Mouse (Mus musculus) lung, embryonic 15.5 days (tissue): ENCODE measurements at regions not wholly inside any gene's neighbourhood (a gene's known extent, or its start where the extent isn't known, plus 50 kb on each side); places are given as distances from the start of the nearest gene placed in this dataset.

ENCODE experiments used
- ATAC-seq: fragments of 200-750 bp; cut with Nextera tagmentation; 2 replicates; pipeline ENCODE4 v1.8.0; 2017; ENCODE audit warnings: moderate number of reproducible peaks, borderline replicate concordance; ENCODE audit not compliant: low FRiP score, low TSS enrichment; ENCODE audit errors: extremely low read depth
- H3K27ac ChIP-seq: fragments of 300-500 bp; sonication (generic); 2 replicates; pipeline ENCODE4 v1.5.1; 2015; ENCODE audit warnings: moderate library complexity, mild to moderate bottlenecking, inconsistent platforms
- H3K27me3 ChIP-seq: fragments of 300-500 bp; sonication (generic); 2 replicates; pipeline ENCODE4 v1.6.1; 2015; ENCODE audit warnings: inconsistent platforms
- H3K36me3 ChIP-seq: fragments of 300-500 bp; sonication (generic); 2 replicates; pipeline ENCODE4 v1.6.1; 2015; ENCODE audit warnings: inconsistent platforms
- H3K4me1 ChIP-seq: fragments of 300-500 bp; sonication (generic); 2 replicates; pipeline ENCODE4 v1.6.1; 2015; ENCODE audit warnings: inconsistent platforms
- H3K4me2 ChIP-seq: fragments of 300-500 bp; sonication (generic); 2 replicates; pipeline ENCODE4 v1.6.1; 2015; ENCODE audit warnings: inconsistent platforms, mild to moderate bottlenecking, moderate library complexity
- H3K4me3 ChIP-seq: fragments of 300-500 bp; sonication (generic); 2 replicates; pipeline ENCODE4 v1.5.1; 2015; ENCODE audit warnings: mild to moderate bottlenecking, inconsistent platforms
- H3K9ac ChIP-seq: fragments of 300-500 bp; sonication (generic); 2 replicates; pipeline ENCODE4 v1.6.1; 2015; ENCODE audit warnings: inconsistent platforms
- H3K9me3 ChIP-seq: fragments of 300-500 bp; sonication (generic); 2 replicates; pipeline ENCODE4 v1.6.1; 2016; ENCODE audit warnings: inconsistent platforms
- WGBS: fragments of 180-500 bp; shearing (Covaris S2); methylation state at CpG from one replicate; pipeline ENCODE4 v1.1.7; 2015; 5-methylcytosine and 5-hydroxymethylcytosine counted together

GRCm38 (mm10) chr11:89200458-89200857 is 101.7 kb downstream of the Nog start:
- H3K4me3 ChIP-seq, result no peak overlapping the region
- no peaks in the 10 kb centered on the region for H3K36me3 ChIP-seq
- no peaks in the 10 kb centered on the region for H3K27me3 ChIP-seq
- H3K4me2 ChIP-seq, result no peak overlapping the region
- no peaks in the 10 kb centered on the region for H3K9me3 ChIP-seq
- 67% methylated on average over 3 of the region's 3 CpGs for WGBS
- no peaks in the 10 kb centered on the region for H3K4me1 ChIP-seq
- H3K9ac ChIP-seq, result no peak overlapping the region
- no peak for ATAC-seq
- H3K27ac ChIP-seq, result no peak overlapping the region

GRCm38 (mm10) chr11:89192815-89193214 is 109.3 kb downstream of the Nog start:
- Histone ChIP-seq H3K9me3 (no peaks in the 10 kb centered on the region), H3K27ac (no peak overlapping the region), H3K36me3 (no peaks in the 10 kb centered on the region), H3K9ac (no peak overlapping the region), H3K4me3 (no peak overlapping the region), H3K27me3 (no peaks in the 10 kb centered on the region), H3K4me1 (peaks cover 4% of the 10 kb centered on the region; the same call in 1 of the 2 replicates), H3K4me2 (no peak overlapping the region)
- ATAC-seq, result no peak
- WGBS, result 73% methylated on average over 3 of the region's 3 CpGs

GRCm38 (mm10) chr11:89186911-89187621 is 113.4 kb downstream of the Gm525 start:
- Histone ChIP-seq H3K9me3 (no peaks in the 10 kb centered on the region), H3K9ac (no peak overlapping the region), H3K4me2 (peak overlapping the region; percentile 45), H3K27me3 (no peaks in the 10 kb centered on the region), H3K4me1 (peaks cover 31% of the 10 kb centered on the region), H3K27ac (peak overlapping the region; percentile 74), H3K4me3 (peak overlapping the region; percentile 14), H3K36me3 (no peaks in the 10 kb centered on the region)
- 3% methylated on average over 26 of the region's 26 CpGs for WGBS
- ATAC-seq, result peak; percentile 93

- Histone ChIP-seq H3K27ac (peak overlapping the region; percentile 21; the same call in 1 of the 2 replicates), H3K4me3 (no peak overlapping the region), H3K36me3 (no peaks in the 10 kb centered on the region), H3K9me3 (no peaks in the 10 kb centered on the region), H3K9ac (no peak overlapping the region), H3K4me1 (peaks cover 26% of the 10 kb centered on the region), H3K4me2 (no peak overlapping the region), H3K27me3 (no peaks in the 10 kb centered on the region)
- 20% methylated on average over 5 of the region's 6 CpGs for WGBS
- peak; percentile 40; the same call in 1 of the 2 replicates for ATAC-seq
Measured at GRCm38 (mm10) chr11:89185862-89186261, 112.2 kb downstream of the Gm525 start.

GRCm38 (mm10) chr11:89181471-89181870 is 107.8 kb downstream of the Gm525 start:
- no peak for ATAC-seq
- Histone ChIP-seq H3K27me3 (no peaks in the 10 kb centered on the region), H3K4me3 (no peak overlapping the region), H3K27ac (no peak overlapping the region), H3K4me2 (no peak overlapping the region), H3K9ac (no peak overlapping the region), H3K36me3 (no peaks in the 10 kb centered on the region), H3K9me3 (no peaks in the 10 kb centered on the region), H3K4me1 (peaks cover 15% of the 10 kb centered on the region)
- 48% methylated on average over 5 of the region's 5 CpGs for WGBS

- 86% methylated on average over 7 of the region's 7 CpGs for WGBS
- H3K9me3 ChIP-seq, result no peaks in the 10 kb centered on the region
- peaks cover 10% of the 10 kb centered on the region for H3K4me1 ChIP-seq
- no peaks in the 10 kb centered on the region for H3K36me3 ChIP-seq
- no peak overlapping the region for H3K27ac ChIP-seq
- no peak overlapping the region for H3K9ac ChIP-seq
- H3K4me2 ChIP-seq, result no peak overlapping the region
- no peak for ATAC-seq
- no peak overlapping the region for H3K4me3 ChIP-seq
- H3K27me3 ChIP-seq, result no peaks in the 10 kb centered on the region
Measured at GRCm38 (mm10) chr11:89178436-89178835, 104.8 kb downstream of the Gm525 start.

GRCm38 (mm10) chr11:89175511-89175910 is 101.9 kb downstream of the Gm525 start:
- H3K4me3 ChIP-seq, result no peak overlapping the region
- peaks cover 10% of the 10 kb centered on the region for H3K4me1 ChIP-seq
- WGBS, result 5% methylated on average over 9 of the region's 9 CpGs
- peak; percentile 83; the same call in 1 of the 2 replicates for ATAC-seq
- no peak overlapping the region for H3K9ac ChIP-seq
- H3K9me3 ChIP-seq, result no peaks in the 10 kb centered on the region
- H3K27me3 ChIP-seq, result no peaks in the 10 kb centered on the region
- H3K36me3 ChIP-seq, result no peaks in the 10 kb centered on the region
- peak overlapping the region; percentile 21 for H3K4me2 ChIP-seq
- H3K27ac ChIP-seq, result no peak overlapping the region

- H3K9me3 ChIP-seq, result no peaks in the 10 kb centered on the region
- peak overlapping the region; percentile 21; the same call in 1 of the 2 replicates for H3K4me2 ChIP-seq
- H3K4me1 ChIP-seq, result peaks cover 10% of the 10 kb centered on the region
- no peaks in the 10 kb centered on the region for H3K27me3 ChIP-seq
- ATAC-seq, result no peak
- H3K27ac ChIP-seq, result no peak overlapping the region
- 22% methylated on average over 6 of the region's 6 CpGs for WGBS
- H3K36me3 ChIP-seq, result no peaks in the 10 kb centered on the region
- no peak overlapping the region for H3K4me3 ChIP-seq
- H3K9ac ChIP-seq, result no peak overlapping the region
Measured at GRCm38 (mm10) chr11:89174967-89175366, 101.3 kb downstream of the Gm525 start.

GRCm38 (mm10) chr11:89165278-89165677 is 91.6 kb downstream of the Gm525 start:
- Histone ChIP-seq H3K36me3 (no peaks in the 10 kb centered on the region), H3K9ac (no peak overlapping the region), H3K4me2 (no peak overlapping the region), H3K27me3 (peaks cover 6% of the 10 kb centered on the region; the same call in 1 of the 2 replicates), H3K4me1 (no peaks in the 10 kb centered on the region), H3K27ac (no peak overlapping the region), H3K9me3 (no peaks in the 10 kb centered on the region), H3K4me3 (no peak overlapping the region)
- 9% methylated on average over 6 of the region's 6 CpGs for WGBS
- peak; percentile 46; the same call in 1 of the 2 replicates for ATAC-seq

GRCm38 (mm10) chr11:89153466-89154406 is 80.1 kb downstream of the Gm525 start:
- no peak overlapping the region for H3K9ac ChIP-seq
- H3K4me2 ChIP-seq, result no peak overlapping the region
- no peaks in the 10 kb centered on the region for H3K27me3 ChIP-seq
- no peaks in the 10 kb centered on the region for H3K4me1 ChIP-seq
- ATAC-seq, result no peak
- no peaks in the 10 kb centered on the region for H3K36me3 ChIP-seq
- H3K9me3 ChIP-seq, result no peaks in the 10 kb centered on the region
- no peak overlapping the region for H3K4me3 ChIP-seq
- 63% methylated on average over 13 of the region's 13 CpGs for WGBS
- H3K27ac ChIP-seq, result no peak overlapping the region

- ATAC-seq, result no peak
- Histone ChIP-seq H3K4me3 (no peak overlapping the region), H3K9me3 (no peaks in the 10 kb centered on the region), H3K36me3 (no peaks in the 10 kb centered on the region), H3K9ac (no peak overlapping the region), H3K27ac (no peak overlapping the region), H3K4me2 (no peak overlapping the region), H3K4me1 (peaks cover 5% of the 10 kb centered on the region), H3K27me3 (no peaks in the 10 kb centered on the region)
- 89% methylated on average over 8 of the region's 8 CpGs for WGBS
Measured at GRCm38 (mm10) chr11:89147990-89148389, 74.3 kb downstream of the Gm525 start.
